Mouse (Mus musculus) spleen, adult 2 months (tissue): ENCODE measurements around the gene Cisd2. TPM values are rescaled to one million over a fixed set of nuclear protein-coding genes. Genes with fewer than 3 reads are reported as not detected.

Experiments
- DNase-seq, 2 experiments: peaks; one replicate each; pipeline versions ENCODE4 v3.0.0 to v3.0.0-alpha.2; 2012 to 2021; ENCODE audit warnings: low spot score in 2 of 2, low read depth in 1 of 2
- H3K27ac ChIP-seq: fragments of 200-500 bp; 2 replicates; pipeline ENCODE4 v1.5.1; 2012; ENCODE audit warnings: low read length, inconsistent platforms; ENCODE audit not compliant: insufficient read depth
- H3K27me3 ChIP-seq: fragments of 200-500 bp; 2 replicates; pipeline ENCODE4 v1.6.1; 2012; ENCODE audit warnings: mild to moderate bottlenecking, moderate library complexity, low read length, inconsistent platforms; ENCODE audit not compliant: control insufficient read depth, insufficient read depth
- H3K36me3 ChIP-seq: fragments of 200-500 bp; 2 replicates; pipeline ENCODE4 v1.6.1; 2012; ENCODE audit warnings: mild to moderate bottlenecking, low read length, inconsistent platforms; ENCODE audit not compliant: control insufficient read depth, insufficient read depth
- H3K4me1 ChIP-seq: fragments of 200-500 bp; 2 replicates; pipeline ENCODE4 v1.6.1; 2011; ENCODE audit warnings: inconsistent platforms; ENCODE audit not compliant: control insufficient read depth, insufficient read depth, insufficient read length
- H3K4me3 ChIP-seq: fragments of 200-500 bp; 2 replicates; pipeline ENCODE4 v1.5.1; 2011; ENCODE audit warnings: mild to moderate bottlenecking, inconsistent platforms; ENCODE audit not compliant: insufficient read depth, insufficient read length; ENCODE audit errors: extremely low read depth
- CTCF ChIP-seq: fragments of 200-500 bp; IDR thresholded peaks from 2 replicates; pipeline ENCODE4 v1.5.1; 2011; ENCODE audit warnings: mild to moderate bottlenecking, inconsistent platforms; ENCODE audit not compliant: insufficient read depth, insufficient read length, insufficient replicate concordance; ENCODE audit errors: extremely low read depth
- POLR2A ChIP-seq: fragments of 200-500 bp; IDR thresholded peaks from 2 replicates; pipeline ENCODE4 v1.6.1; 2011; ENCODE audit warnings: low read depth, low read length, inconsistent platforms
- WGBS: fragments of 180-500 bp; shearing (Covaris S2); methylation state at CpG from one replicate; pipeline ENCODE4 v1.1.7; 2018; 5-methylcytosine and 5-hydroxymethylcytosine counted together
- polyA plus RNA-seq: library from polyadenylated mRNA; depleted of rRNA; stranded (reverse); fragments of >200 nt; gene quantifications from 2 replicates; pipeline ENCODE4 v1.2.3, GENCODE M21; 2012

Gene Cisd2
- polyA plus RNA-seq, 1 experiment, result 19.1 TPM

DNA sequence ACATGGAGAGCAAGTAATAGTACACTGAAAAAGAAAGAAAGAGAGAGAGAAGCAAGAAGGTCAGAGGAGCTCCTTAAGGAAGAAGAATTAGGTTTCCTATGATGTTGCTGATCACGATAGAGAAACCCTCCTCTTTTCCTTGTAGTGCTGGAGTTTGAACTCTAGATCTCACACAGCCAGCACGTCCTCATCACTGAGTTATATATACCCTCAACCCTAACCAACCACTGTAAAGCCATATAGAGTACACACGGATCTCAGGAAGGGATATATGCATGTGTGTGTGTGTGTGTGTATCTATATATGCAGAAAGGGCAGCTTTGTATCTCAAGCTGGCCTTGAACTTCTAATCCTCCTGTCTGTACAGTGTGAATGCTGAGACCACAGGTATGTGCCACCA is 6.5 kb downstream of the Cisd2 start:
- no peak for DNase-seq
- Histone ChIP-seq H3K4me3 (no peak overlapping the region), H3K27ac (no peak overlapping the region), H3K4me1 (peaks cover 8% of the 10 kb centered on the region; the same call in 1 of the 2 replicates), H3K27me3 (no peaks in the 10 kb centered on the region), H3K36me3 (no peaks in the 10 kb centered on the region)
- TF ChIP-seq POLR2A (no peak), CTCF (no peak)
- 83% methylated on average over 3 of the region's 3 CpGs for WGBS

- DNase-seq, result no peak
- Histone ChIP-seq H3K4me3 (no peak overlapping the region), H3K27me3 (no peaks in the 10 kb centered on the region), H3K4me1 (no peaks in the 10 kb centered on the region), H3K36me3 (peaks cover 5% of the 10 kb centered on the region), H3K27ac (no peak overlapping the region)
- 91% methylated on average over 9 of the region's 9 CpGs for WGBS
- TF ChIP-seq CTCF (no peak), POLR2A (no peak)
Measured at GRCm38 (mm10) chr3:135411824-135412223, 11.9 kb downstream of the Cisd2 start.

DNA sequence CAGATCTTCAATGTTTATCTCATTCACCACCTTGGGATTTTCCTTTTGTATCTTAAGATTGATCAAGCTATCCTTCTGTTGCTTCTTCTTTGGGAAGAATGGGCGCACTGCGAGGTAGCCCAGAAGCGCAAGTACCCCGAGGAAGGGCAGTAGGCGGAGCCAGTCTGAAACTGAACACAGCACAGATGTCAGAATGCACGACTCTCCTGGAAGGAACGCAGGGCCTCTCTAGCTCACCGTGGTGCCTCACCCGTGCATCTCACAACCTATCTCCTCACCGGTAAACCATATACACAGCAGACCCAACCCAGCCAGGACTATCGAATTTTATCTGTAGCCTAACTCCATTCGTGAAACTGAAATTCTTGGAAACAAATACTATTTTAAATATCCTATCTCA is 12.7 kb downstream of the Cisd2 start:
- 91% methylated on average over 12 of the region's 12 CpGs for WGBS
- no peak for DNase-seq
- Histone ChIP-seq H3K4me1 (no peaks in the 10 kb centered on the region), H3K27me3 (no peaks in the 10 kb centered on the region), H3K27ac (no peak overlapping the region), H3K4me3 (no peak overlapping the region), H3K36me3 (peaks cover 8% of the 10 kb centered on the region)
- TF ChIP-seq POLR2A (no peak), CTCF (no peak)

GRCm38 (mm10) chr3:135409219-135409618 is 14.5 kb downstream of the Cisd2 start:
- TF ChIP-seq POLR2A (no peak), CTCF (no peak)
- H3K36me3 ChIP-seq, result peaks cover 10% of the 10 kb centered on the region

DNA sequence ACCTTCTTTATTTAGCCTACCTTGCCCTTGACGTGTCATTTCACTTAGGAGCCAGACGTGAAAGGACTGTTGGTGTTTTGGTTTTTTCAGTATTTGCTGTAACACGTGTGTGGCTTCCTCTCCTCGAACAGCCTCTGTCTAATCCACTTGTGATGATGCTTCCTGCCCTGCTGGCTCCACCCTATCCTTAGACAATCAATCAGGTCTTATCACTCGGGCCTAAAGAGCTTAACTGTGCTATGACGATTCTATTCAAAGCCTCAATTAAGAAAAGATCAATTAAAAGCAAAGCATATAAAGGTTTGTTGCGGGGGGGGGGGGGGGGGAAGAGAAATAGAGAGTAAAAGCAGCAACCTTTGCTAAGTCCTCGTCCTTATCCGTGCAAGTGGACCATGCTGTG is 16.4 kb downstream of the Cisd2 start:
- Histone ChIP-seq H3K27me3 (no peaks in the 10 kb centered on the region), H3K36me3 (peaks cover 10% of the 10 kb centered on the region), H3K4me1 (peaks cover 5% of the 10 kb centered on the region; the same call in 1 of the 2 replicates), H3K27ac (no peak overlapping the region), H3K4me3 (no peak overlapping the region)
- TF ChIP-seq CTCF (no peak), POLR2A (no peak)
- 67% methylated on average over 9 of the region's 9 CpGs for WGBS
- no peak for DNase-seq

More at GRCm38 (mm10) chr3:135409219-135409618, 14.5 kb downstream of the Cisd2 start:
- Histone ChIP-seq H3K27me3 (no peaks in the 10 kb centered on the region), H3K27ac (no peak overlapping the region), H3K4me3 (no peak overlapping the region), H3K4me1 (no peaks in the 10 kb centered on the region)
- 91% methylated on average over 5 of the region's 5 CpGs for WGBS
- DNase-seq, result no peak

- no peak for DNase-seq
- peaks cover 9% of the 10 kb centered on the region for H3K36me3 ChIP-seq
- peaks cover 5% of the 10 kb centered on the region; the same call in 1 of the 2 replicates for H3K4me1 ChIP-seq
- TF ChIP-seq CTCF (no peak), POLR2A (no peak)
- no peak overlapping the region for H3K4me3 ChIP-seq
- no peaks in the 10 kb centered on the region for H3K27me3 ChIP-seq
- H3K27ac ChIP-seq, result no peak overlapping the region
- 84% methylated on average over 4 of the region's 4 CpGs for WGBS
Measured at GRCm38 (mm10) chr3:135404599-135404998, 19.1 kb downstream of the Cisd2 start.

DNA sequence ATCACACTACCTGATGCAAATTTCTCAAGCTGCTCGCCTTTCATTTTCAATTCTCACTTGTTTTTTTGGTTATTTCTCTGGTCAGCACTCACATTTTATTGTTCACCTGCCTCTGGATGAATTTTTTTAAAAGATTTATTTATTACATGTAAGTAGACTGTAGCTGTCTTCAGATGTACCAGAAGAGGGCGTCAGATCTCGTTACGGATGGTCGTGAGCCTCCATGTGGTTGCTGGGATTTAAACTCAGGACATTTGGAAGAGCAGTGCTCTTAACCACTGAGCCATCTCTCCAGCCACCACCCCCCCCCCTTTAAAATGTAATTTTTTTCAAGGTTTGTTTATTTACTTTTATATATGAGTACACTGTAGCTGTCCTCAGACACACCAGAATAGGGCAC is 19.9 kb downstream of the Cisd2 start:
- Histone ChIP-seq H3K4me1 (peaks cover 5% of the 10 kb centered on the region; the same call in 1 of the 2 replicates), H3K27me3 (no peaks in the 10 kb centered on the region), H3K36me3 (0 out of 2 replicates have a peak, but pooled peaks cover 6% of the 10 kb centered on the region), H3K4me3 (no peak overlapping the region), H3K27ac (no peak overlapping the region)
- WGBS, result 71% methylated on average over 5 of the region's 5 CpGs
- no peak for DNase-seq
- TF ChIP-seq POLR2A, result no peak
